Mouse (Mus musculus) adrenal gland, postnatal 14 days (tissue): ENCODE measurements at regions not wholly inside any gene's neighbourhood (a gene's known extent, or its start where the extent isn't known, plus 50 kb on each side); places are given as distances from the start of the nearest gene placed in this dataset.

ENCODE experiments used
- DNase-seq: peaks from one replicate; pipeline ENCODE4 v3.0.0; 2021; ENCODE audit warnings: mixed read lengths
- microRNA-seq, 2 experiments: library from miRNA; unstranded; fragments of <30 nt; microRNA quantifications; one replicate each; pipeline ENCODE4 v1.2.0; 2021

DNA sequence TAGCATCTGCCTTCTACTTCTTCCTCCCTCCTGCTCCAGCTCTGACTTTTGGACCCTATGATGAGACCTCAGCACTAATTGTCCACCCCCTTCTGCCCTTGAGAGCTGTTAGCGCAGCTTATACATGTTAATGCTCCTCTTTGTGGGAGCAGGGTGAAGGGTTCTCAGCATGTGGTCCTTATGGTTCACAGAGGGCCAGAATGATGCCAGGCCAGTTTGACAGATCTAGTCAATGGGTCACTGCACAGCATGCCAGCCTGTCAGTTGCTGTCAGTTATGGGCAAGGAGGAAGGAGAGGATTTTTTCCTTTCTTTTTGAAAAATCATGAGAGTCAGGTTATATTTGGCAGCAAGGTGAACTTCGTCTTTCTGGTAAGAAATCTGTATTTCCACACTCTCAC lies 68.4 kb downstream of the 4931417E11Rik start:
- DNase-seq = no peak

DNA sequence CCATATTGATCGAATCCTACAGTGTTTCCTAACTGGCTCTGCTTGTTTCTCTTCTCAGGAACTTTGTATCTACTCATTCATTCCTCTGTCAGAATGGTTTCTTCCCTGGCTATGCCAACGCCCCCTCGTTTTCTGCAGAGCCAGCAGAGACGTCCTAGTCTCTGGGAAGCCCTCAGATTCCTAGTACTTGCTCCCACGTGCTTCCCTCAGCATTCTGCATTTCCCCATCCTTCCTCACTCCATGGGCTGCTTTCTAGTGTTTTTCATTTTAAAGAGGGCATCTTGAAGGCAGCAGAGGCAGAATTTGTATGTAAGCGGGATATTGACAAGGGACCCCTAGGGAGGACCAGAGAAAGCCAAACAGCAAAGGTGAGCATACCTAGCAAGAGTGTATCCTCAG lies 80.2 kb downstream of the 4931417E11Rik start:
- DNase-seq = no peak

DNA sequence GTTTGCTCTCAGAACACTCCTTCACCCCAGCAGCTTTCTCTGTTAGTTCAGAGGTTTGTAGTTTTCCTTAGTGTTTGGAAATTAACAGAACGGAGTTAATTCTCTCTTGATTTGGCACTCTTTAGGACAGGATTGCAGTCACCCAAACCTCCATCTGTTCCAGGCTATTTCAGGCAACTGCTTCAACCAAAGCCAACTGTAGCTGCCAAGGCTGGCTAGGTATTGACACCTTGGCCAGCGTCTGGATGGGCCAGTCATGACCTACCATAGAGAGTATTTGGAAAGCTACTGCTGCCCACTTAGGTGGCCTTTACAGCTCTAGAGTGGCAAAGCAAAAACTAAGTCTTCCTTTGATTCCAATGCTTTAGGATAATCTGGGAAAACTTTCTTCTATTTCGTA lies 83.2 kb downstream of the 4931417E11Rik start:
- DNase-seq = no peak

DNA sequence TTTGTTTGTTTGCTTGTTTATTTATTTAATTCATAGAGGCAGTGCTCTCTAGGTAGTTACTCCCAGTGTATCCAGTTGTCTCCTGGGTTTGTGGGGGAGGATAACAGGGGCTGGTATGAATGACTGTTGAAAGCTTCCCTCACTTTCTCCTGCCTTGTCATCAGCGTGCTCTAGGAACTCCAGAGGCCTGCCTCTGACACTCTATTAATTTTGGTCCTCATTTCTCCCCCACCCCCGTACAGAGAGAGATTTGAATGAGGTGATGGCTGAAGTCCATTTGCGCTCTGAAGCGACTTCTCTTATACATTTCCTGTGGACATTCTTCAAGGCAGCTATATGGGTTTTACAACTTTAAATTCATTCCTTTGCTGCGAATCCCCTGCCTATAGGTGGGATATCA lies 89.6 kb downstream of the 4931417E11Rik start:
- no peak for DNase-seq

DNA sequence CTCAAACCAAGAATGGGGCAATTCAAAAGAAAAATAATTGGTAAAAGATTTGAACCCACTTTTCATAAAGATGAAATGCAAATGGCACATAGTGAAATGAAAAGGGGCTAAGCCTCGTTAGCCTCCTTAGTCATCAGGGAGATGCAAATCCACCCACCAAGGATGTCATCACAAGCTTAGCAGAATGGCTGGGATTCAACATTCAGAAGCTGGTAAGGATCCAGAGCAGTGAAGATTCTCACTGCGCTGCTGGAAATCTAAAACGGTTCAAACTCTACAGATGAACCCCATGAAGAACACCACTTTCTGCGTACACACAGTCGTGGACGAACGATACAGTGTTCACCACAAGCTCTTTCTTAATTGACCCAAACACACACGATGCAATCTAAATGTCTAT lies 91.6 kb downstream of the 4931417E11Rik start:
- no peak for DNase-seq

DNA sequence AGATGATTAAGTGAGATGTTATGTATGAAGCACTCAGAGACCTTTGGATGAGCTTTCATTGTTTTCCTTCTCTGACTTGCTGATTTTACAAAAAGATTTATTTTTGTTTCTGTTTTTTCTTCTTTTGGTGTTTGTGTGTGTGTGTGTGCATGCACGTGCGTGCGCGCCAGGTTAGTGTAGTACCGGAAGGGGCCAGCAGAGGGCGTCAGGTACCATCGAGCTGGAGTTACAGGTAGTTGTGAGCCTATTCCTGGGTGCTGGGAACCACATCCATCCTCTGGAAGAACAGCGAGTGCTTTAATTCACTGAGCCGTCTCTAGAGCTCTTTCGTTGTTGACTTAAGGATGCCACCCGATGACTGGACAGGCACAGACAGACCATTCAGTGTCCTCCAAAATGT lies 93.2 kb downstream of the 4931417E11Rik start:
- DNase-seq = no peak

DNA sequence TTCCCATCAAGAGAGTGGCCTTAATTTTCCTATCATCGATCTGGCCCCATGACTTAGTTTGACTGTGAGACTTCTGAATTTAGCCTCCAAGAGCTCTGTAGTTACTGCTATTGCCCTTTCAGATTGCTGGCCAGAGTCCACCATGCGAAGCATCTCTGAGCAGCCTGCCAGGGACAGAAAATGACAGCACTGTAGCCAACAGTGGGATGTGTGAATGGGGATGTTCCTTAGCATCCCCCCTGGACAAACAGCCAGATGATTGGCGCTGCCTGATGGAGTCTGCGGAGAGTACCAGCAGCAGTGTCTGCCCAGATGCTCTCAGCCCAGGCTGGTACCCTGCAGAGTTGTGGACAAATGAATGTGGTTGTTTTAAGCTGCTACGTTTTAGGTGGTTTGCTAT lies 96.6 kb downstream of the 4931417E11Rik start:
- DNase-seq = no peak

DNA sequence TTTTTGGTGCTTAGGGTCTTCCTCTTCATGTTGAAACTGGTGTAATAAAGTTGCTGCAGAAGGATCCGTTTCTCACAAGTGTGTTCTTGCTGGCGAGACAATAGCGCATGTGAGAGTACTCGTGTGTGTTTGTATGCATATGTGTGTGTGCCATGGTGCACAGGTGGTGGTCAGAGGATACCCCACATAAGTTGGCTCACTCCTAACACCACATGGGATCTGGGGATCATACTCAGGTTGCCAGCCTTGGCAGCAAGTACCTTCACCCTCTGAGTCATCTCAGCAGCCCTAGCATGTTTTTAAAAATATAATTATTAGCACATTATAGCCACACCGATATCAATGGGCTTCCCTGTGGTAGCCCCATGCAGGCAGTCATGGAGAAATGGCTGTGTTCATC lies 97.6 kb downstream of the 4931417E11Rik start:
- DNase-seq = no peak

DNA sequence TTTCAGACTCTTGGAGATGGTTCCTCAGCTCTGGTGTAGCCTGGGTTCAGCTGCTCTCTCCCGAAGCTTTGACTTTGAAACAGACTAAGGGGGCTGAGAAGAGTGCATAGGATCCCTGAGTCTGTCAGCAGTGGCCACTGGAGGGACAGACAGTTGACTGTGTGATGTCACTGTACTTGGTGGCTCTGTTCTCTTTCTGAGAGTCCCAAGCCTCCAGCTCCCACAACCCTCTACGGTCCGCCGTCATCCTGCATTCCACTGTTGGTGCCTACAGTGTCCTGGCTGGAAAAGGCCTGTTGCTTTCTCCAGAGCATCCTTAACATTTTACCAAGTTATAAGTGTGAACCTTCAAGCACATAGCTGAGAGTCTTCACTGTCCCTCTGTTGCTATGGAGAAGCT lies 98.6 kb downstream of the 4931417E11Rik start:
- DNase-seq = no peak

DNA sequence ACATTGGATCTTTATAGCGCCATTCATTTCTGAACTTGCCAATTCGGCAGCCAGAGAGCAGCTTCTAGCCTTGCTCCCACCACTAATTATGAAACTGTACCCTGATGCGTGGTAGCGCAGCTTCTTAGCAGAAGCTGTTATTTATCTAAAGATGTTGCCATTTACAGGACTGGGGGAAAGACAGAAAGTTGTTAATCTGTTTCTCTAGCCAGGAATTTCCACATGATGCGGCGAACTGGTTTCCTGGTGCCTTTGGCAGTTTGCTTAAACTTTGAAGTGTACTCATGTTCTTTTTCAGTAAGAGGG lies 100.7 kb downstream of the 4931417E11Rik start:
- DNase-seq = no peak

DNA sequence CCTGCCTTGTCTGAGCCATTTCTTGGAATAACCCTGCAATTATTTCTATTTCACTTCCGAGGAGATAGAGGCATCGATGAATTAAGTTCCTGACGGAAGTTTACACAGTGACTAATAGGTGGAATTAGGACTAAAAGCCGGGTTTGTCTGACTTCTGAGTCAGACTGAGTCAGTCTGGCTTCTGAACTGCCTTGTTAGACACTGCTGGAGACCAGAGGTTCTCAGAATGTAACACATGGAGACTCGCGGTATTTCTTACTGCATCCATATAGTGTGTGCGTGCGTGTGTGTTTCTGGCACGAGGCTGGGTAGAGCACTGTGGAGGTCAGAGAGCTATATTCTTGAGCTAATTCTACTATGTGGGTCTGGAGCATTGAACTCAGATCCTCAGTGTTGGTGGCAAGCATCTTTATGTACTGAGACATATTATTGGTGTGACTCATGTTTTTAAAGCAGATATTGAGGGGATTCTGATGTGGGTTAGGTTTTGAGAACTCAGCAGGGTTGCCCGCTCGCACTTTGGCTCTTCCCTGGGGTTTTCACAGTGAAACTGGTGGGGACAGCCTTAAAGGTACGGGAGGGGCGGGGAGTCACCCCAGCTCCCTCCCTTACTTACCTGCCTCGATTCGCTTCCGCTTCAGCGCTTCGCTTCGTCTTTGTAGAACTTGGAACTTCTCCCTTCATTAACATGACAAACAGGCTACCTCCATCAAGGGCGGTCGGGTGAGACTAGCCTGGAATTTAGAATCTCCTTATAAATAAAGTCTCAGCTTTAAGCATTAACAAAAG lies 101.2 kb downstream of the 4931417E11Rik start:
- DNase-seq = no peak

DNA sequence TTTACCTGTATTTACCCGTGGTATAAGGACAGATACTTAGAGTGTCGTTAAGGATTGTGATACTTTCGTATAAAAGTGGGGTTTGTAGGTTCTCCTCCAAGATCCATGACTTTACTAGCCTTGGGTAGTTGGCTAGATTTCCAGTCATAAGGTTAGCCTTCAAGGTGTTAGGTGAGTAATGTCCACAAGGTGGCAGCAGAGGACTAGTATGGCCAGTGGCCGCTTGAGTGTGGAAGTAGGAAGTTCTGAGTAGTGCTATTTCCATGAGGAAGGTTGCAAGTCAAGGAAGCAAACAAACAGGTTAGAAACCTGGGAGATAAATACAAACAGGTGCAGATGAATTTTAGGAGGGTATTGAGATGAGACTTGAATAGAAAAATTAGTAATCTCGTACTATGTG lies 101.9 kb downstream of the 4931417E11Rik start:
- peak; percentile 85 for DNase-seq

DNA sequence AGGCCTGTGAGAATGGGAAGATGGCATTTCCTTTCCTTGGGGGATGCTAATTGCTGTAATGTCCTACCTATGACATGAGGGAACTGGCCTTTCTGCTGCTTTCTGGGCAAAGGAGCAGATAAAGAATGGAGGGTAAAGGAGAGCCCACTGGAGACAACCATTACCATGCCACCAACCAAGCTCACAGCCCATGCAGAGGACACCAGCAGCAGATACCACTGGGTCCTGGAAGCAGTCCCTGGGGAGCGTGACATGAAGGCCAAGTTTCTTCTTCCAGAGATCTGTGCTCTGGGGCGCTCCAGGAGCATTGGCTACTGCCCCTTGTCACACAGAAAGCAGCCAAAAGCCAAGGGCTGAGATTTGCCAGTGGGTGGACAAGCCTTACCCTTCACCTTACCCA lies 102.8 kb downstream of the 4931417E11Rik start:
- DNase-seq = no peak

DNA sequence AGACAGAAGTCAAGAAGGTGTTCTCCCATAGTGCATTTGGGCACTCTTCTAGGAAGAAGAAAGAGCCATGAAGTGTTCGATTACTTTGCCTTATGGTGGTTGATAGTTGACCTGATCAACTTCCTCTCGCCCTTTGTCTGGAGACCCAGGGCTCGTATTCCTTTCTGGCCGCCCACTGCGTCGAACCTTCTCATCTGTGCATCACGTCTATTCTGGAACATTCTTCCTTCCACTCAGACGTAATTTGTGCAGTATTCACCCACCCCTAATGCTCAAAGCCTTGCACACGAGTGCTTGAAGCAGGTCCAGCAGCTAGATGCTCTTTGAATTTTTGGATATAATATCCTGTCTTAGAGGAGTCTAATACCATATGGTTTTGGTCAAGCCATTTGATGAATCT lies 104.2 kb downstream of the 4931417E11Rik start:
- no peak for DNase-seq

DNA sequence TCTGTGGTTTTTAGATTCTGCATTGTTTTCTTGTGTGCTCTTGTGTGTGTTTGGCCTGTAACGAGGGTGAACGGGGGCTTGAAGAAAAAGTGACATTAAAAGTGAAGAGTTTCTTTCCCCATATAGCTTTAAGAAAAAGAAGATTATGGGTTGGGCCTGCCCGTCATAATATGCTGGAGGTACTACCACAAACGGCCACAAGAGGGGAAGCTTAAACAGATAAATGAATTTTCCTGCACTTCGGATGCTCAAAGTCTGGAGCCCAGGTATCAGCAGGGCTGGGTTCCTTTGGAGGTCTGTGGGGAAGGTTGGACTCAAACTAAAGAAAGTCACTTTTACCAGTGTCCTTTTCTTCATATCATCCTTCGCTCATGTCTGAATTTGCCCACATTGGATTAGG lies 86.8 kb downstream of the Suclg1 start:
- DNase-seq = peak; percentile 12

DNA sequence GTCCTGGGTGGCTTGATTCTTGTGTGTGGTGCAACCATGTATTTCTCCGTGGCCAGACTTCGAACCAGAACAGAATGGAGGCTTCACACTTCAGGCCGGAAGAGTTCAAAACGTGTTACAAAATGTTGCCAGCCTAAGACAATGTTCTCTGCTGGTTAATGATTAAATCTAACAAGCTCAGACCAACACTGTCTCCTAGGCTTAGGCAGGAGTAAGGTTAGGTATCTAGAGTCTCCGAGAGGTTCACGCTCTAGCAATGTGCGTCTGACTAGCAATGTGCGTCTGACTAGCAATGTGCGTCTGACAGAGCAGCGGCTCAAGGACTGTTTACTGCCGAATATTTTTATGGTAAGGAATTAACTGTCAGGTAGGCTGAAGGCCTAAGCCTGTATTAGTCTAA lies 81.5 kb downstream of the Suclg1 start:
- DNase-seq = no peak

Small RNA genes in the stretch of these regions (microRNA-seq; reads per million reads assigned to microRNA genes)
- 0 reads per million in 2 experiments for gene Gm24370
